Mouse (Mus musculus) adrenal gland, postnatal 36 days (tissue): ENCODE data around the gene Xrcc3. TPM values are rescaled to one million over a fixed set of nuclear protein-coding genes. Genes with fewer than 3 reads are reported as not detected.
A peak's percentile ranks its signal among the peaks of the same experiment; 100 is the strongest.

Experiments used
- DNase-seq, 2 experiments: peaks; one replicate each; pipeline ENCODE4 v3.0.0; 2021; ENCODE audit warnings: mixed read lengths in 1 of 2
- long read RNA-seq, 2 experiments: library from polyadenylated mRNA; stranded (forward); transcript quantifications; one replicate each; pipeline ENCODE4 v2.0.0; 2021; ENCODE audit warnings: borderline sequencing depth in 2 of 2
- total RNA-seq, 2 experiments: library from RNA; stranded (reverse); gene quantifications; 2 replicates each; pipeline ENCODE4 v1.2.3; 2021

Gene Xrcc3
- total RNA-seq: 10 to 100 TPM; 14.9 to 18.6 TPM
- long read RNA-seq, experiment 1, transcript Xrcc3-201 (8 exons, 2,422 nt): major isoform, 10 of 23 reads
- long read RNA-seq, experiment 1, partial matches to known transcripts: 5 of 23 reads
- long read RNA-seq, experiment 1, other reads (novel, unspliced or antisense): 8 of 23 reads
- long read RNA-seq, experiment 2, partial matches to known transcripts: 3 of 14 reads
- long read RNA-seq, experiment 2, other reads (novel, unspliced or antisense): 8 of 14 reads

DNA sequence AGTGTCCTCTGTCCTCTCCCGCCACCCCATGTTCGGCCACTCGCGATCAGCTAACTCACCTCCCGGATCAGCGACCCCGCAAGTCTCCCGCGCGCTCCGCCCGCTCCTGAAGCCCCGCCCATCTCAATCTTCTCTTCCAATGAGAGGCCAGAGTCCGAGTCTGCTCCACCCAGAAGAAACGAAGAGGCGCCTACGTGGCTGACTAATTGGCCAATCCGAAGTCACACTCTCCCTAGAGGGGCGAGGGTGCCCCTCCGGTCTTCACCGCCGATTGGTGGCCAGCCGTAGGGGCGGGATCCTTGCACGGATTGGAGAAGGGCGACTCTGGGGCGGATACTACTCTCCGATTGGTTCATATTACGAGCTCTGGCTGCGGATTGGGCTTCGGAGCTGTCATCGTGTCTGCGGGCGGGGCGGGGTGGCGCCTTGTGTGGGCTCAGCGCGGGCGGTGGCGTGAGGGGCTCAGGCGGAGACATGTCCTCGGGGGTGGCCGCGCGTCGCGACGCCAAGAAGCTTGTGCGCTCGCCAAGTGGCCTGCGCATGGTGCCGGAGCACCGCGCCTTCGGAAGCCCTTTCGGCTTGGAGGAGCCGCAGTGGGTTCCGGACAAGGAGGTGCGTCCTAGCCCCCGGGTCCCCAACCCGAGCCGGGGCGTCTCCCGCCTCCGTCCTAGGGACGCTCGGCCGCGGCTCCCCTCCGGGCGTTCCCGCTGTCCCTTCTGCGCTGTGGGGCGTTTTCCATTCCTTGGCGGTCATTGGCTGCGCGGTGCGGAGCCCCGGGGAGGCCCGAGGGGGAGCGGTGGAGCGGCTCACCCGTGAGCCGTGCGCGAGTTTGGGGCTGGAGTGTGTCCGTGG, at the start of gene Xrcc3, which contains the start of gene Zfyve21:
Xrcc3 (minus strand) TSS at position 108 of the 852 bp plus-strand sequence.
Zfyve21 (plus strand) TSS at position 405 of the 852 bp plus-strand sequence.
- peak; percentile 97 to 98 for DNase-seq

DNA sequence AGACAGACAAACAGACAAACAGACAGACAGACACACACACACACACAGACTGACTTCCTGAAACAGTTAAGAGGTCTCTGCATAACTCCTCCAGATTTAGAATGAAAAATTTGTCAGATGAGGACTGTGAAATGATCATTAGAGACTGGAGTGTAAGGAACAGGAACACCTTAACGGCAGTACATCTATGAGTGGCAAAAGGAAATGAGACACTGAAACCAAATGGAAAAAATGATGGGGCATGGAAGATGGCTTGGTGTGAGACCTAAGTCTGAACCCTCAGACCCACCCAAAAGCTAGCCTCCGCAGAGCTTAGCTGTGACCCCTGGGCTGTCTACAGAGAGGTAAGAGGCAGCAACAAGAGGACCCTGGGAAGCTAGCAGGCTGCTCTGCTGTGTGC, 41.8 kb upstream of the Xrcc3 start:
- no peak for DNase-seq

DNA sequence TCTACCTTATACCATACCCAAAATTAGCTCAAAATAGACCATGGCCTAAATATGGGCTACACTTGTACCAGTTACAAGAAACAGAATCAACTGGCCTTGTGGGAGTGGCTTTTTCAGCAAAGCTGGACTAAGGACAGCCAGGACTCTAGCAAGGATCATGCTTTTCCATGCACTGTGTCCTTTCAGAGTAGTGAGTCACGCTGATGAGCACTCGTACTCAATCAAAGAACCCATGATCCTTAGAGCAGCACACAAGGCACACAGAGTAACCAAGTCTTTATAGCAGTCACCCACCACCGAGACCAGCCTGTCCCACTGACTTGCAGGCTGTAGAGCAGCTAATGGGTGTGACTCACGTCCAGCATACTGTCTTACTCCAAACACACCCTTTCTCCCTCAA, 39.9 kb upstream of the Xrcc3 start:
- DNase-seq: peak; percentile 50 to 65

DNA sequence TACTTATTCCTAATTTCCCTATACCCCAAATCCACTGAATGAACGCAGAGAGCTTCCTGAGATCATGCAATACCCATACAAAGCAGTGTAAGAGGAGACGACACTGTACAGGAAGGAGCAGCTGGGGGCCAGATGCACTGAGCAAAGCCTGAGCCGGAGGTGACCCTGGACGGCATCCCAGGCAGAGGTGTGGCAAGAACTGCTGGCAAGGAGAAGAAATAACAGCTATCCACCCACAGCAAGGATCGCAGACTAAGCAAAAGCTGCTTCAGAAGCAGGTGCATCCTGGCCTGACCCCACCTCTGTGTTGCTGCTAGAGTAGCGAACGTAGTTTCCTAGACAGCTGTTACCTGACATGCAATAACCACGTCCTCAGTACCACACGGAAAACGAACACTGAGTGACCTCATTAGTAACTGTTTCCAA, 39.4 kb upstream of the Xrcc3 start:
- DNase-seq: peak; percentile 78 to 80

DNA sequence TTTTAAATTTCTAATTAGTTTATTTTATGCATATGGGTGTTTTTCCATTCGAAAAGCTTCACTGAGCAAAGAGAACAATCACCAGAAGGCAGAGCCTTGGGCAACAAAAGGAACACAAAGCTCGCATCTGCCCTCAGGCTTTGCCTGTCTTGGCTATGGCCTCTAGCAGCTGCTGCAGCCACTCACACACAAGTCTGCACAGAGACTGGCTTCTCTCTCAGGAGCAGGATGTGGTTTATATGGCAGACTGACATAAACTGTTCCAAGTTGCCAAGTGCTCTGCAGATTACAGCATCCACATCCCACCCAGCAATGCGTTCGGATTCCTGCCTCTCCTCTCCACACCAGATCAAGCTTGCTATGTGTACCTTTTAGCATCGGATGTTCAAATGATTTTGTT, 38.1 kb upstream of the Xrcc3 start:
- DNase-seq: no peak

DNA sequence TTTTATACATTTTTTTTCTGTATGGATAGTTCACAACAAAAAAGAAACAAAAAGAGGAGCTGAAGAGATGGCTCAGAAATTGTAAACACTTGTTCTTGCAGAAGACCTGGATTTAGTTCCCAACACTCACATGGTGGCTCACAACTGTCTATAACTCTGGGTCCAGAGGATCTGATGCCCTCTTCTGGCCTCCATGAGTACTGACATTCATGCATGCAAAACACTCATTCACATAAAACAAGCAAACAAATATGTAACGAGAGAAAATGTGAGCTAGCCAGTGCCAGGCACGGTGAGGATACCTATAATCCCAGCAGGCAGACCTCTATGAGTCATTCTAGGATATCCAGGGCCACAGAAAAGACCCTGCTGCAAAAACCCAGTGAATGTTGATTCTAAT, 37.6 kb upstream of the Xrcc3 start:
- DNase-seq: no peak

DNA sequence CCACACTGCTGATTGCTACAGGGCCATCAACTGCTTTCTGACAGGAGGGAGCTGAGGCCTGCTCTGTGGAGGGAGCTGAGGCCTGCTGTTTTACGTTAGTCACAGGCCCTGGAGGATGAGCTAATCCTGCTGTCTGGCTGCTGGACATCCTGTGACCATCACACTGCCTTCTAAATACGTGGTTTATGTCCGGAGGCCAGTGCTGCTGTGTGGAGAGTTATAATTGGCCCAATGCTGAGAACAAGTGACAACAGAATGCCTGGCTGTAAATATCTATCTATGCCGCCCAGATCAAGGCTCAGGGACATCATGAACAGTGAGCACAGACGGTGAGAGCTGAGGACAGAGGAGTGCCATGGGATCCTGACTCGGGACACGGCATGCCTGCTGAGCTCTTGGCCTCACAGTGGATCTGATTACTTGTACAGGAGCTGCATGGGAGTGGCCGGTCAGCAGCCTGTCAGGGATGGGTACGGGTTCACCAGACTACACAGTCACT, 34.7 kb upstream of the Xrcc3 start:
- DNase-seq: peak in 1 of 2 experiments; percentile 44

DNA sequence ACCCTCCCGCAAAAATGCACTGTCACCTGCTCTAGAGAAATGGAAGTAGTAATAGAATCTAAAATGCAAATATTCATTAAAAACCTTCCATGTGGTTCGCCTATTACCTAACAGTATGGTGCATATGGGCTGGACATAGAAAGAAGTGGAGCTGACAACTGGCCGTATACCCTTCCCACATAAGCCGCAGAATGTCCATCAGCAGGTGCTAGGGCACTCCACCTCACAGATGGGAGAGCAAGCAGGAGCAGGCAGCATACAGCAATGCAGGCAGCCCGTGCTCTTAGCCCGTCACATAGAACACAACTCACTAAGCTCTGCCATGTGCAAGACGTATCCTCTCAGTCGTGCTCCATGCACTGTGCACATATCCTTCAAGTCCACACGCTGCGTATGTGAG, 33.1 kb upstream of the Xrcc3 start:
- DNase-seq: no peak

DNA sequence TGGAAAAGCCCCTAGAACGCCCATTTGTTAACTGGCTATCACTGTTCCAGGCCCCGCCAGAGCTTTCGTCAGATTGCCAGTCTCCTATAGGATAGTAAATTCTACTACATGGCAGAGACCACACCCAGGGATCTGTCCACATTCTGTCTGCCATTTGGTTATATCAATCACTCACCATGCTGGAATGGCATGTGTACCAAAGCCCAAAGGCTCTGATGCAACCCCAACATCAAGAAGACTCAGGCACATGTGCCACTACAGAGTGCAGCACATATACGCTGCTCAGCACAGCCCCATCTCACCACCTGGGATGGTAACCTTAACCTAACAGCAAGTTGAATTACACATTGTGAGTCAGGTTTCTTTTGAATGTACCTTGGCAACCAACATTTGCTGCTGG, 32.3 kb upstream of the Xrcc3 start:
- no peak for DNase-seq

DNA sequence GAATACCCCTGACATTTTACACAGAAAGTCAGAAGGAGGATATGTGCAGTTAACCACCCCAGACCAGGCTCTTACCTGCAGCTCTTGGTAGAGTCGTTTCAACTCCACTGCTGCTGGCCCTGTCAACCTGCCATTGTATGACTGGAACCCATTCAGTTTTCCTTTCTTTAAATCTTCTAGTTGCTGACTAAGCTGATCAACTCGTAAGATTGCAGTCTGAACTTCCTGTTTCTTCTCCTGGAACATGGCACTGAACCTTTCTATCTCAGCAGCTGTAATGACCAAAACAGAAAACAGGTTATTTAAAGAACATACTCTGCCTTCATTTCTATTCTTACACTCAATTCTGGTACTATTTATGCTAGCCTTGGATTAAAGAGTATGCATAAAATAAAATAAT, 29.8 kb upstream of the Xrcc3 start:
- DNase-seq: no peak

DNA sequence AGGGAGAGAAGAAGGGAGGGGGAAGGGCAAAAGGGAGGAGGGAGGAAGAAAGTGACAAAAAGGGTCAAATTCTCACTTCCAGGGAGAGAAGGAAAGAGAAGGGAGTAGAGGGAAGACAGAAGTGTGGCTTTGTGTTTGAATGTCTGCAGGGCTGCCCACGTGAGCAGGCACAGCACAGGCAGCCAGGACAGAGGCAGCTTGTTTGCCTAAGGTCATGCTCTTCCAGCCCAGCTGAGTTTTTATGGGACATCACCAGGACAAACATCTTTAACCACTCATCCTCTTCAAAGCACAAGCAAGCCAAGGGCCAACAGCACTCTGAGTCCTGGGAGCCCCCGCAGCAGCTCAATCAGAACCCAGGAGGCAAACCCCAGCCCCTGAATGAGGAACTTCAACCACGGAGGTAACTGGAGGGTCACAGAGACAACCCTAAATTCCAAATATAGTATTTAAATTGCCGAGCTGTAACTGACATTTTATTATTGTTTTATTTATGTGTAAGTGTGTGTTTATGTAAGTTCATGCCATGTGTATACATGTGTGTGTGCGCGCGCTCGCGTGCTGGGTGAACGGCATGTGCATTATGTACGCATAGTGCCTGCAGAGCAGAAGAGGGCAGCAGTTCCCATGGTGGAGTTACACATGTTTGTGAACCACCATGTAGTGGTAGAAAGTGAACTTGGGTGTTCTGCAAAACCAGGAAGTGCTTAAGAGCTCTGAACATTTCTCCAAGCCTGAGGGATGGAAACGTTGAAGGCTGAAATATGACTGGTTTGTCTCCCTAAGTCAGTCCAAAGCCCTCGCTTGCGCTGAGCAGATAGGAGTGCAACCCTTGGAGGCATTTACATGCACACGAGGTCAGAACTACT, 29.1 kb upstream of the Xrcc3 start:
- no peak for DNase-seq

DNA sequence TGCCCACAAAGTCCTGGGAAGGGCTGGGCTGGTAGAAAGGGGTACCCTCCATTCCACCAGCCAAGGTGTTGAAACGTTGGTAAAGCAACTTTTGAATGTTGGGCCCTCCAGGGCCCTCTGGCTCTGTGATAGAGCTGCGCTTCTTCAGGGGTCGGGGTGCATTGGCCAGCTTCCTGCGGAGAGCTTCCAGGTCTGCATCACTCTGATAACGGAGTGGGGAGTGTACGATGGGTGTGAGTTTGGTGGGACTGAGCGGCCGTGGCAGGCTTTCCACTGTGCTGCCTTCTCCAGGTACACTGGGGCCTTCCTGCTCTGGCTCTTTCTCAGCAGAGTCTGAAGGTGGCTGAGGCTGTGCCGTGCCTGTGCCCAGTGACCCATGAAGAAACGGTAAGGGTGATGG, 19.8 kb upstream of the Xrcc3 start:
- no peak for DNase-seq

DNA sequence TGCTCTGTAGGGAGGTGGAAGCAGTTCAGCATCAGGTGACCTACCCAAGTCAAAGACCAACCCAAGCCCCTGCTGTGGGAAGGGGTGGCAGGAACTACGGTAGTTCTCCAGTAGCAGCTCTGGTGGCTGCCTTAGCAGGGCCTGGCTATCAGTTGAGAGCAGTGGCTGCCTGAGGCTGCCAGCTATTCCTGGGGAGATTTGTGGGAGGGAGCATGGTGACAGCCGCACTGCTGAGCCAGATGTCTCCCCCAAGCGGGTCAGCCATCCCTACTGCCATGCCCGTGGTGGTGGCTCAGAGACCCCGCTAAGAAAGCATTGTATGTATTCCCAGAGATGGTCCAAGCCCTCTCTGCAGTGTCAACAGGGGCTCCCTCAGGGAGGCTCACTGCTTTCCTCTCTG, 19.0 kb upstream of the Xrcc3 start:
- DNase-seq: no peak

DNA sequence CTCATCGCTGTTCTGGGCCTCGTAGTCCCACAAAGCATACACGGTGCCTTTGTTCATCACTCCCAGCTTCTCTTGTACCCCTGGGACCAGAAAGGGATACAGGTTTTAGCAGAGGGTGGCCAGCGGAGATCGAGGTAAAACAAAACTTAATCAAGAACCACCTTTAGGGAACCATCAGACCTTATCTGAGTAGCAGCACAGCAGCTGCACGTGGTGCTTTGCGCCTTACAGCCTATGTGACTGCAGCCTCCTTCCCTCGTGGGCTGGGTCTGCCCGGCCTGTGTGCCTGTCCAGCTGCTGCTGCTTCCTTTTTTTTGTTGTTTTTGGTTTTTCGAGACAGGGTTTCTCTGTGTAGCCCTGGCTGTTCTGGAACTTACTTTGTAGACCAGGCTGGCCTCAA, 16.7 kb upstream of the Xrcc3 start:
- peak in 1 of 2 experiments; percentile 1 for DNase-seq

DNA sequence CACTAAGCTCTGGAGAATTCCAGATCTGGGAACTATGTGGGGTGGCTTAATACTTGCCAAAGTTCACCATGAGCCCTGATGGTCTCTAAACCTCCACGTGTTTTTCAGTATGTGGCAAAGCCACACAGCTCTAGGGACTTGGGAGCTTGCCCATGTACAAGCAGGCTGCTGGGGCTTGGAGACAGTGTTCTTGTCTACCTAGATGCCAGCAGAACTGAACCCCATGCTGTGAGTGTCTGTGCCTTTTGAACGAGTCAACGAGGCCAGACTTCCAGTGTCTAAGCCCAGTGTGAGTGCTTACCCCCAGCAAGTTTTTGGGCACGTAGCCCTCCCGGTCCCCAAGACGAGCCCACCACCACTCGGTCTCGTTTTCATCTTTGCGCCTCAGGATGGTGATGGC, 16.3 kb upstream of the Xrcc3 start:
- peak in 1 of 2 experiments; percentile 0 for DNase-seq

DNA sequence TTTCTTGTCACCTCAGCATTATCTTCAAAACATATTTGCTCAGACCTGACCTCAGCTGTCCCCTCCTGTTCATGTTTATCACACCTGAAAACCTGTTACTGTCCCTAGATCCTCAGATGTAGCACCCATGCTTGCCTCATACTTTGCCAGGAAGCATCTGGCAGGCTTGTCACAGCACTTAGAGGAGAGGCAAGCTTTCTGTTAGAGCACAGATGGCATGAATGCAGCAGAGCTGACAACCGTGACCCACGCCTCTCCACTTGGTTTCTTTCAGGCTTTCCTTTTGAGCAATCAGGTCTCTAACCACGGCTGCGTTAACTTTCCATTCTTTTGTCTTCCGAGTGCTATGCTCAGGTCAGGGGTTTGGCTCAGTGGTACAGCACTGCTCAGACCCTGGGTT, 15.8 kb upstream of the Xrcc3 start:
- DNase-seq: no peak

DNA sequence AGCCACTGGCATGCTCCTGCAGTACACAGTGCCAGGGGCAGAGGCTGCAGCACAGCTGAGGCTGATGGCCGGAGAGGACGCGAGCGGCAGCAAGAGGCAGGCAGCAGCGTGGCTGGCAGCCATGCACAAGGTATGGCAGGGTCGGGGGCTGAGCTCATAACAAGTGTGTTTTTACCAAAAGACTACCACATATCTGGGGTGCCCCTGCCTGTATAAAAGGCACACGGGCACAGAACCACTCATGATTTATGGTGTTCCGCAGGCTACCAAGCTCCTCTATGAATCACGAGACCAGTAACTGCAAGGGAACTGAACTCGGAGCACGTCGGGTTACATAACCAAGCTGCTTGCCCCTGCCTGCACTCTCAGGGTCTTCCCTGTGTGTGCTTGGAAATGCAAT, 13.9 kb upstream of the Xrcc3 start:
- DNase-seq: peak in 1 of 2 experiments; percentile 45

DNA sequence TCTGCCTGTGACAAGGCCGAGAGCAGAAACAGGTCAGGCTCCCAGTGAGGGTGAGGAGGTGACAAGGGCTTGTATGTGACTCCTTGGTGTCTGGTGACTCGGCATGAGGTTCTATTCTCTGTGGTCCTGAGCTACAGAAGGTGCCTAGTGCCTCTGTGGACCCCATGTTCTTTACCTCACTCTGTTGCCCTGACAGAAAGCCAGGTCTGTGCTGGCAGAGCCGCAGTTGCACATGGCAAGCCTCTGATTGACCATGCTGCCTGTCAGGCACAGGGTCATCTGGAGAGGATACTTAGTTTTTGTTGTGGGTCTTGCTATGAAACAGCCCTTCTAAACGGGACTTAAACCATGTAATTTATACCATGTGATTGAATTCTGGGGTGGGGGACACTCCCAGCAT, 8.3 kb upstream of the Xrcc3 start:
- no peak for DNase-seq

DNA sequence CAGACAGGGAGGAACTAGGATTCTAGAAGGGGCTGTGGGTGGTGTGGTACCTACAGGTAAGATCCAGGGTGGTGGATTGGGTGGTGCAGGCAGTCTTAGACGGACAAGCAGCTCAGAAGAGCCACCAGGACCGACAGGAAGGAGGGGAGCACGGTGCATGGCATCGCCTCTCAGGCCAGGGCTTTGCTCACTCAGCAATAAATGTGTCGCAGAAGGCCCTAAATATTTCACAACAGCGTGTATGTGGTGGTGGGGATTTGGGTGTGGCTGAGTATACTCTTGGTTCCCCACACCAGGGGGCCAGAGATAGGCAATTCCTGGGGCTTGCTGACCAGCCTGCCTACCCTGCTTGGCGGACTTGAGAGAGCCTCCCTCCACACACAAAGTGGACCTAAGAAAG, 7.0 kb upstream of the Xrcc3 start:
- no peak for DNase-seq

DNA sequence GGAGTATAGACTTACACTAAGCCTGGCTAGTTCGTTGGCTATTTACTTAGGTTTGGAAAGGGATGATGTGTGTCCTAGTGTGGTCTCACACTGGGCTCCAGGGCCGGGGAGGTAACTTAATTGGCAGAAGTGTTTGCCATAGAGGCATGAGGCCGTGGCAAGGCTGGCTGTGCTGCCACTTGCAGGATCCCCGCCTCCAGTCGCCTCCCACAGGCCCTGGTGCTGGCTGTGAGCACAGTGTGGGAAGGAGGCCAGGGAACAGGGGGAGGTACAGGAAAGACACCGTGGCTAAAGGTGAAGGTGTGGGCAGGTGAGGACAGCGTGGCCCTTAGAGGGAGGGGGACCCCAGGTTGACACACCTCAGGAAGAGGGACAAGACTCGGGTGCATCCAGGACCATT, 6.3 kb upstream of the Xrcc3 start:
- peak; percentile 32 to 72 for DNase-seq

DNA sequence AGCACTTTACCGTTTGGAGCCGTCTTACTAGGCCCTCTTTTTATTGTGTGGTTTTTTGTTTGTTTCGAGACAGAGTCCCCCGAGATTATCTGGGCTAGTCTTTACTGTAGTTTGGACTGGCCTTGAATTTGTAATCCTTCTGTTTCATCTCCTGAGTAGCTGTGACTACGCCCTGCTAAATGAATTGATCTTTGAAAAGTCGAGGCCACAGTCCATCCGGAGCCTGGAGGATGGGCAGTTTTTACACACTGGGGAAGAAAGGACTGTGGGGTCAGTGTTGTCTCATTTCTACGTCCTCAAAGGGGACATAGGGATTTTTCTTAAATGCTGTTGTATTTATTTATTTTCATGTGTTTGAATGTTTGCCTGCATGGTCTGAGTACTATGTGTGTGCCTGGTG, 4.3 kb upstream of the Xrcc3 start:
- peak; percentile 41 to 58 for DNase-seq

DNA sequence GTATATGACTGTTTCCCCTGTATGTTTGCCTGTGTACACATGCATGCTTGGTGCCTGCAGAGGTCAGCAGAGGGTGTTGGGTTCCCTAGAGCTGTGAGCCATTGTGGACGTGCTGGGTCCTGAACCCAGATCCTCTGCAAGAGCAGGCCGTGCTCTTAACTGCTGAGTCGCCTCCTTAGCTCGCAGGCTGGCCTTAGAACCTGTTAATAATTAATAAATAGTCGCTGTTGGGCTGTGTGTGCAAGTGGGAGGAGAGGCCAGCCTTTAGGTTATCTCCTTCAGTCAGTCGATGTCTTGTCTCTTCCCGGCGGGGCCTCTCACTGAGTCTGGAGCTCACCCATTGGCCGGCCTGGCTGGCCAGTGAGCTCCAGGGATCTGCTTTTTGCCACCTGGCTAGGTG, 3.3 kb upstream of the Xrcc3 start:
- peak in 1 of 2 experiments; percentile 25 for DNase-seq
